Mouse (Mus musculus): ENCODE data around the gene Rab44. TPM values are rescaled to one million over a fixed set of nuclear protein-coding genes. Genes with fewer than 3 reads are reported as not detected.

The Rab44 gene
- polyA plus RNA-seq, 1 experiment from 2014 or later, result 6.3 TPM

DNA sequence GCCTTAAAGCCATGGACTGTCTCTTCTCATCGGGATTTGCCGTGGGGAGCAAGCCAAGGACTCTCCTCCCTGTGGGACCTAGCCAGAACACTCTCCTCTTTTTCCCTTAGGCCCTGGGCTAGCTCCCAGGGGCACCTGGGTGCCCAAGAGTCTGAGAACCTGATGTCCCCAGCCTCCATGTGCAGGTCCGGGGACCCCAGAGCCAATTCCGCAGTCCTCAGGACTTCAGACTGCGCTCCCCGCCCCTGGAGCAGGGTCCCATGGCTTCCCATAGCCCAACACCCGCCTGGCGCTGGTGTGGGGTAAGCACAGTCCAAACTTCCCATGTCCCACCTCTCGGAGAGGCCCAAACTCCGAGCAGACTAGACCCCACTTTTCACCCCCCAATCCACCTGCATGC is 28.7 kb upstream of the Rab44 start:
- Histone ChIP-seq H3K4me2 (ENCODE audit: low read depth, low read length) (no peak overlapping the region), H3K9me3 (ENCODE audit: low read length) (no peaks in the 10 kb centered on the region), H3K4me1 (ENCODE audit: insufficient read depth) (peaks cover 10% of the 10 kb centered on the region), H3K4me3 (ENCODE audit: low read depth, low read length) (no peak overlapping the region), H3K36me3 (replicated peaks; ENCODE audit: insufficient read depth, low read length) (no peaks in the 10 kb centered on the region), H3K27me3 (ENCODE audit: insufficient read depth, low read length) (peaks cover 10% of the 10 kb centered on the region), H3K9ac (replicated peaks) (no peak overlapping the region), H3K27ac (ENCODE audit: low read depth) (no peak overlapping the region)
- WGBS (ENCODE audit: insufficient replicate concordance), result 77% methylated on average over 10 of the region's 10 CpGs
- TF ChIP-seq EP300 (IDR thresholded peaks at IDR 0.05; ENCODE audit: low read depth) (no peak), CTCF (IDR thresholded peaks at IDR 0.05; ENCODE audit: low read depth) (no peak)
- no peak for ATAC-seq
- no peak for DNase-seq

DNA sequence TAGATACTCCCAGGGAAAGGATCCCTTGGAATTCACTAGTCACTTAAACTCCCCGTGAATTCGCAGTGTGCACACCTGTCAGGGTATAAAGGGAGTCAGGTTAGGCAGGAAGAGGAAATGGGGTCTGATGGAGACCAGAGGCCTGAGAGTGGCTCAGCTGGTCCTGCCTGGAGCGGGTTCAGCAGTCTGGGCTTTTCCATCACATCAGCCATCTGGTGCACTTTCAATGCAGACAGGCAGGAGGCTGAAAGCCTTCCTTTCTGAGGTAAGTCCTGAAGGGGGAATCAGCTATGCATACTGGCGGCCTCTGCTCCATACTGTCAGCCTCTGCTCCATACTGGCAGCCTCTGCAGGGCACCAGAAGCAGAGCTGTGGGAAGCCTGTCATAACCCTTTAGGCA is 27.0 kb upstream of the Rab44 start:
- Histone ChIP-seq H3K4me1 (ENCODE audit: insufficient read depth) (no peaks in the 10 kb centered on the region), H3K9me3 (ENCODE audit: low read length) (no peaks in the 10 kb centered on the region), H3K27ac (ENCODE audit: low read depth) (no peak overlapping the region), H3K4me2 (ENCODE audit: low read depth, low read length) (no peak overlapping the region), H3K27me3 (ENCODE audit: insufficient read depth, low read length) (no peaks in the 10 kb centered on the region), H3K4me3 (ENCODE audit: low read depth, low read length) (no peak overlapping the region), H3K9ac (replicated peaks) (no peak overlapping the region), H3K36me3 (replicated peaks; ENCODE audit: insufficient read depth, low read length) (no peaks in the 10 kb centered on the region)
- no peak for ATAC-seq
- no peak for TF ChIP-seq EP300 (IDR thresholded peaks at IDR 0.05; ENCODE audit: low read depth)
- TF ChIP-seq CTCF (IDR thresholded peaks at IDR 0.05; ENCODE audit: low read depth), result no peak
- DNase-seq, result no peak
- 72% methylated on average over 4 of the region's 4 CpGs for WGBS (ENCODE audit: insufficient replicate concordance)

DNA sequence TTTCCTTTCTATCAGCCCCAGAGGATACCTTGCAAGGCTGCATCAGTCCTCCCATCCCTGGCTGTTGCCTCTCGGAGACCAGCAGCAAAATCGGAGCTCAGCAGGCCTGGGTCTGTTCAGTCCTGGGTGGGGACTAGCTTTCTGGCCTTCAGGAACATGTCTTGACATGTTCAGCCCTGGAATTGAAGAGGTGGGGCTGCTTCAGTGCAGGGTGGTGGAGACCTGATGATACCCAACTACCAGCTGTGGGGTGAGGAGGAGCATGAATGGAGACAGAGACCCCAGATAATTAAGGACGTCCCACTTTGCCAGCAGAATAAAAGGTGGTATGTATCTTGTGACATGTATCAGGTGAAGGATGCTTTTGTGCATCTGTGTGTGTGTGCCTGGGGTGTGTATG is 23.2 kb upstream of the Rab44 start, which contains the start of gene Cdkn1a:
Gene Cdkn1a, plus strand, starts transcription at position 201 of the 400 bp plus-strand sequence.
- Histone ChIP-seq H3K9ac (replicated peaks) (no peak within 1 kb of the TSS), H3K4me1 (ENCODE audit: insufficient read depth) (peaks cover 6% of the 10 kb centered on the region), H3K9me3 (ENCODE audit: low read length) (no peaks in the 10 kb centered on the region), H3K4me2 (ENCODE audit: low read depth, low read length) (no peak within 1 kb of the TSS), H3K27me3 (ENCODE audit: insufficient read depth, low read length) (peaks cover 18% of the 10 kb centered on the region), H3K27ac (ENCODE audit: low read depth) (no peak within 1 kb of the TSS), H3K36me3 (replicated peaks; ENCODE audit: insufficient read depth, low read length) (no peaks in the 10 kb centered on the region), H3K4me3 (ENCODE audit: low read depth, low read length) (no peak within 1 kb of the TSS)
- 75% methylated on average over 3 of the region's 3 CpGs for WGBS (ENCODE audit: insufficient replicate concordance)
- ATAC-seq (no peak), DNase-seq (no peak)
- TF ChIP-seq EP300 (IDR thresholded peaks at IDR 0.05; ENCODE audit: low read depth), result no peak
- TF ChIP-seq CTCF (IDR thresholded peaks at IDR 0.05; ENCODE audit: low read depth), result no peak

DNA sequence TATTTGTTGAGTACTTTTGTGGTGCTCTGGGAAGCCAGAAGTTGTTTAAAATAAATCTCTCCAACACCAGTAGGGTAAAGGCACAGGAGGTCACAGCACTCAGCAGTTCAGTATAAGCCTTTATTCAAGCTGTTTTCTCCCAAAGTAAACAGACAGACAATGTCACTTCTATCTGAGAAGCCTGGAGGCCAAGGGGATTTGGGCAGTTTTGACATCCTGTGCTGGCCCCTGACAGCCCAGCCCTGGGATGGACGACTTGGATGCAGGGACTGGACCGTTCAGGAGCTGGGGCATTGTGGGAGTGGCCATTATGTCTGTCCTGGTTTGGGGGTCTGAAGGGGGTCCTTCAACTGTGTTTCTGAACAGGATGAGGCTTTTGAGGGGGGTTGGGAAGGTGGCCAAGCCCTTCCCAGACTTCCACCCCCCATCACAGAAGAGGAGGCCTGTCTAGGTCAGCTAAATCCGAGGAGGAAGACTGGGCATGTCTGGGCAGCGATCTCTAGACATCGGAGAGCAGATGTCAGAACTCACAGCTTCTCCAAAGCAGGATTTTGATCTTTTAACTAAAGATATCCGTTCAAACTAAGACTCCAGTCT is 22.5 kb upstream of the Rab44 start:
- Histone ChIP-seq H3K27ac (ENCODE audit: low read depth) (no peak overlapping the region), H3K27me3 (ENCODE audit: insufficient read depth, low read length) (peaks cover 18% of the 10 kb centered on the region), H3K36me3 (replicated peaks; ENCODE audit: insufficient read depth, low read length) (no peaks in the 10 kb centered on the region), H3K4me1 (ENCODE audit: insufficient read depth) (peaks cover 11% of the 10 kb centered on the region), H3K9ac (replicated peaks) (no peak overlapping the region), H3K4me2 (ENCODE audit: low read depth, low read length) (no peak overlapping the region), H3K4me3 (ENCODE audit: low read depth, low read length) (no peak overlapping the region), H3K9me3 (ENCODE audit: low read length) (no peaks in the 10 kb centered on the region)
- ATAC-seq (no peak), DNase-seq (no peak)
- 52% methylated on average over 6 of the region's 6 CpGs for WGBS (ENCODE audit: insufficient replicate concordance)
- TF ChIP-seq EP300 (IDR thresholded peaks at IDR 0.05; ENCODE audit: low read depth) (no peak), CTCF (IDR thresholded peaks at IDR 0.05; ENCODE audit: low read depth) (no peak)

DNA sequence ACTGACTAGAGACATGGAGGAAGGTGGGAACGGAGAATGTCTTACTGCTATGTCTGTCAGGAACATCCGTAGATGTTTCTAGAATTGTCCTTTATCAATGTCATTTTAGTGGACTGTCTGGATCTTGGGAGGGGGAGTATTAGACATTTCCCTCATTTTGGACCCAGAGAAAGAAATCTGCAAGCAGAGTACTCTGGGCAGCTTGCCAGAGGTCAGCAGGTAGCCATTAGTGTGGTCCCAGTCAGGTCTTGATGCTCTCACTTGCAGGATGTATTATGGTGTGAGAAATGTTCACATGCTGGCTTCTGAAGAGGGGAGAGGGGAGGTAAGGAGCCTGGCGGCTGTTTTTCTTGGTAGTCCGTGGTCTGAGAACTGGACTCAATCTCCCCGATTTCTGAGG is 21.4 kb upstream of the Rab44 start:
- no peak for ATAC-seq
- Histone ChIP-seq H3K9ac (replicated peaks) (no peak overlapping the region), H3K4me1 (ENCODE audit: insufficient read depth) (peaks cover 15% of the 10 kb centered on the region), H3K27ac (ENCODE audit: low read depth) (no peak overlapping the region), H3K27me3 (ENCODE audit: insufficient read depth, low read length) (peaks cover 18% of the 10 kb centered on the region), H3K9me3 (ENCODE audit: low read length) (no peaks in the 10 kb centered on the region), H3K4me2 (ENCODE audit: low read depth, low read length) (no peak overlapping the region), H3K36me3 (replicated peaks; ENCODE audit: insufficient read depth, low read length) (no peaks in the 10 kb centered on the region), H3K4me3 (ENCODE audit: low read depth, low read length) (no peak overlapping the region)
- DNase-seq, result no peak
- TF ChIP-seq CTCF (IDR thresholded peaks at IDR 0.05; ENCODE audit: low read depth) (no peak), EP300 (IDR thresholded peaks at IDR 0.05; ENCODE audit: low read depth) (no peak)
- 49% methylated on average over 5 of the region's 5 CpGs for WGBS (ENCODE audit: insufficient replicate concordance)

DNA sequence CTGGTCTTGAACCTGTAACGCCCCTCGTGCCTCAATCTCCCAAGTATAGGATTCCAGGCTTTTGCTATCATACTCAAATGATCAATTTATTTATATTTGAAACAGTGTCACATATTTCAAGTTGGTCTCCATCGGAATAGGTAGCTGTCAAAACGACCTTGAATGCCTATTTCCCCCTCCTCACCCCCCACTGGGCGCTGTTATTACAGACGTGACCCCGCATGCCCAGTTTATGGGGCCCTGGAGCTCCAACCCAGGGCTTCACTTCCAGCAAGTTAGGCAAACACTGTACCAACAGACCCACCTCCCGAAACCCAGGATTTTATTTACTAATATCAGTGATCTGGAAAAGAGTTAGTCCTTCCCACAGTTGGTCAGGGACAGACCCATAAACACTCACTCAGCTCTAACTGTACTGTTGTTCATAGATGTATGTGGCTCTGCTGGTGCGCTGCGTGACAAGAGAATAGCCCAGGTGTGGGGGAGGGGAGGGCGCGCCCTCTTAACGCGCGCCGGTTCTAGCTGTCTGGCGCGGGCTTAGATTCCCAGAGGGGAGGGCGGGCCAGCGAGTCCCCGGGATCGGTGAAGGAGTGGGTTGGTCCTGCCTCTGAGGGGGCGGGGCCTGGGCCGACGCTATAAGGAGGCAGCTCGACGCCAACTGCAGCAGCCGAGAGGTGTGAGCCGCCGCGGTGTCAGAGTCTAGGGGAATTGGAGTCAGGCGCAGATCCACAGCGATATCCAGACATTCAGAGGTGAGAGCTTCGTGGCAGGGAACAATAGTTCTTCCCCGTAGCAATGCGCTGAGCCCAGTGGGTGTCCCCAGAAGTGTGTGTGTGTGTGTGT is 20.6 kb upstream of the Rab44 start:
- peak overlapping the region; percentile 87 for H3K27ac ChIP-seq (ENCODE audit: low read depth)
- H3K27me3 ChIP-seq (ENCODE audit: insufficient read depth, low read length), result peaks cover 18% of the 10 kb centered on the region
- H3K9me3 ChIP-seq (ENCODE audit: low read length), result no peaks in the 10 kb centered on the region
- peak overlapping the region; percentile 84 for H3K4me2 ChIP-seq (ENCODE audit: low read depth, low read length)
- WGBS (ENCODE audit: insufficient replicate concordance), result 11% methylated on average over 31 of the region's 36 CpGs
- TF ChIP-seq CTCF (IDR thresholded peaks at IDR 0.05; ENCODE audit: low read depth) (no peak), EP300 (IDR thresholded peaks at IDR 0.05; ENCODE audit: low read depth) (no peak)
- peak overlapping the region; percentile 83 for H3K9ac ChIP-seq (replicated peaks)
- DNase-seq (peak; percentile 92), ATAC-seq (peak; percentile 63)
- peaks cover 15% of the 10 kb centered on the region for H3K4me1 ChIP-seq (ENCODE audit: insufficient read depth)
- peak overlapping the region; percentile 69 for H3K4me3 ChIP-seq (ENCODE audit: low read depth, low read length)
- peaks cover 3% of the 10 kb centered on the region for H3K36me3 ChIP-seq (replicated peaks; ENCODE audit: insufficient read depth, low read length)
